Mouse (Mus musculus) embryonic fibroblast, embryonic 13.5 days (primary cell): ENCODE results near the gene Cacnb3.

Experiments
- CTCF ChIP-seq: IDR thresholded peaks from 2 replicates; pipeline ENCODE4 v1.5.1; 2011; ENCODE audit warnings: mild to moderate bottlenecking, control low read depth, low read length, moderate library complexity, borderline replicate concordance; ENCODE audit not compliant: insufficient read depth
- POLR2A ChIP-seq: IDR thresholded peaks from 2 replicates; pipeline ENCODE4 v1.6.1; 2011; ENCODE audit warnings: low read depth, mild to moderate bottlenecking, control low read depth, low read length, moderate library complexity

DNA sequence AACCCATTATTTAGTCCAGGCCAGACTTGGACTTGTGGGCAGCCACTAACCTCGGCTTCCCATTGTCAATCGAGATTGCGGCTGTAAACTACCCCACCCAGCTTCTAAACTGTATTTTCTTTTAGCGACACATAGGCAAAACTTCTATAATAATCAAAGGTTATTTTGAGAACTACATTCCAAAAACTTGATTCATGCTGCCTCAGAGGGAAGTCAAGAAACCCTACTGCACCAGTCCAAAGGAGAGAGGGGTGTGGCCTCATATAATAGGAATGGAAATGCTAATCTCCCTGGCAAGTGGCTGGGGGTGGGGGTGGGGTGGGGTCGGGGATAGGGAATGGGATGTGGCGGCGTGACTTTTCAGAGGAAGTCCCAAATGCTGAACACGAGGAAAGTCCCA, 4.6 kb upstream of the Cacnb3 start:
- TF ChIP-seq CTCF (no peak), POLR2A (0 out of 2 replicates have a peak, but pooled peaks have one; percentile 16)
